Mouse (Mus musculus) cerebellum, adult 2 months (tissue): ENCODE data around the gene Prex1.

Experiments
- CTCF ChIP-seq: fragments of 200-500 bp; IDR thresholded peaks from 2 replicates; pipeline ENCODE4 v1.5.1; 2011; ENCODE audit warnings: low read depth, mild to moderate bottlenecking, control low read depth, low read length, moderate library complexity, borderline replicate concordance; ENCODE audit not compliant: insufficient read depth
- POLR2A ChIP-seq: fragments of 200-500 bp; IDR thresholded peaks from 2 replicates; pipeline ENCODE4 v1.6.1; 2011; ENCODE audit warnings: low read length, control low read depth, borderline replicate concordance; ENCODE audit not compliant: insufficient read depth

DNA sequence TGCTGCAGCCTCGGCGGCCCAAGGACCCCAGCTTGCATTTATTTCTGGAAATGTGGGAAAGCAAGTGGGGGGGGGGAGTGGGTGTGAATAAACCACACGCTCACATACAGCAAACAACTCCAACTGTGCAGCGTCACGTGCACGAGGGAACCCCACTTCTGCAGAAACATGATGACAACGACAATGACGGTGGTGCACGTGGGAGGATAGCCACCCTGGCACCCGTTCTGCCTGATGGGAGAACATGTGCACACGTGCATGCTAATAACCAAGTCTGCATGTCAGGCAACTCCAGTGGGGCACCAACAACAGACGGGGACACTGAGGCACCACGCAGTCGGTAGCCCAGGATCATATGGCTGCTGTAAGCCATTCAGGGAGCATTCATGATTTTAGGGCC lies 37.1 kb downstream of the Prex1 start:
- TF ChIP-seq POLR2A: no peak
- TF ChIP-seq CTCF: no peak
